Mouse (Mus musculus) granulocyte monocyte progenitor cell, adult 5-6 weeks (primary cell): ENCODE data around the gene Ccdc9. TPM values are rescaled to one million over a fixed set of nuclear protein-coding genes. Genes with fewer than 3 reads are reported as not detected.
"Not testable (repeated sequence)": the region's sequence is repeated elsewhere in the genome, so short reads cannot be mapped to it uniquely, and the experiment has no call there.

ENCODE experiments used
- ATAC-seq: replicated peaks from 2 replicates; pipeline ENCODE4 v1.8.0; 2016; ENCODE audit warnings: mild to moderate bottlenecking, moderate TSS enrichment, inconsistent platforms; ENCODE audit not compliant: poor library complexity, severe bottlenecking
- total RNA-seq, 2 experiments: library from RNA; stranded (forward) in 1 of 2; stranded (reverse) in 1 of 2; fragments of 200-712, 200-1000 nt in 1 of 2; fragments of >200 nt in 1 of 2; fragmentation: Nextera tagmentation in 1 of 2; gene quantifications; 2 replicates each; pipeline ENCODE4 v1.2.3; 2014 to 2017

Ccdc9 gene
- total RNA-seq, 2 experiments from 2014 or later, result 50.9 to 62.0 TPM

GRCm38 (mm10) chr7:16308555-16309317 is 22.1 kb upstream of the Ccdc9 start:
- ATAC-seq, result peak; percentile 34

- ATAC-seq, result not testable (repeated sequence)
Measured at GRCm38 (mm10) chr7:16308093-16308492, 21.5 kb upstream of the Ccdc9 start, which contains the start of gene Bbc3. Bbc3 (plus strand) TSS chr7:16308393.

DNA sequence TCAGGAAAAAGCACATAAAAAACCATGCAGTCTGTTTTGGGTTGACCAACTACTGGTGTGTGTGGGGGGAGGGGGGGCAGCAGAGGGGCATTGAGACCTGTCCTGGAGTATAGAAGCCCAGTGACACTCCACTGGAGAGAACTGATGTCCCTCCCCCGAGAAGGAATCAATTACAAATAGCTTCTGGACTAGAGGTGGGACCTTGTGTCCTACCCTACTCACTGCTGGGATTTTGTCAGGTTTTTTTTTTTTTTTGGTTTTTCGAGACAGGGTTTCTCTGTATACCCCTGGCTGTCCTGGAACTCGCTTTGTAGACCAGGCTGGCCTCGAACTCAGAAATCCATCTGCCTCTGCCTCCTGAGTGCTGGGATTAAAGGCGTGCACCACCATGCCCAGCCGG is 20.5 kb upstream of the Ccdc9 start:
- not testable (repeated sequence) for ATAC-seq

GRCm38 (mm10) chr7:16299419-16300035 is 12.9 kb upstream of the Ccdc9 start:
- ATAC-seq, result peak; percentile 51

- ATAC-seq, result no peak
Measured at GRCm38 (mm10) chr7:16298927-16299326, 12.3 kb upstream of the Ccdc9 start.

DNA sequence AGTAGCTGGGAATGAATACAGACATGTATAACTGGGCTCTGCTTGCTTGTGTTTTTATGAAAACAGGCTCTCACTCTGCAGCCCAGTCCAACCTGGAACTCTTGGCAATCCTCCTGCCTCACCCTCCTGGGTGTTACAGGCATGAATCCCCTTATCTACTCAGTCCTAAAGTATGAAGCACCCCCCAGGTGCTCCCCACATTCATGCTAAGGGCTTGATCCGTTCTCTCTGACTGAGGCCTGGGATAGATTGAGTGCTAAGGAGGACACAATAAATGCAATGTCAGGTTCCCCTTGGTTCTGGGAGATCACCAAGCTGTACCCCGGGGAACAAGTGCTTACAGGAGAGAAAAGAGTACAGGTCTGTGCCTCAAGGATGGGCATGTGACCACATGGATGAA is 11.0 kb upstream of the Ccdc9 start:
- no peak for ATAC-seq

DNA sequence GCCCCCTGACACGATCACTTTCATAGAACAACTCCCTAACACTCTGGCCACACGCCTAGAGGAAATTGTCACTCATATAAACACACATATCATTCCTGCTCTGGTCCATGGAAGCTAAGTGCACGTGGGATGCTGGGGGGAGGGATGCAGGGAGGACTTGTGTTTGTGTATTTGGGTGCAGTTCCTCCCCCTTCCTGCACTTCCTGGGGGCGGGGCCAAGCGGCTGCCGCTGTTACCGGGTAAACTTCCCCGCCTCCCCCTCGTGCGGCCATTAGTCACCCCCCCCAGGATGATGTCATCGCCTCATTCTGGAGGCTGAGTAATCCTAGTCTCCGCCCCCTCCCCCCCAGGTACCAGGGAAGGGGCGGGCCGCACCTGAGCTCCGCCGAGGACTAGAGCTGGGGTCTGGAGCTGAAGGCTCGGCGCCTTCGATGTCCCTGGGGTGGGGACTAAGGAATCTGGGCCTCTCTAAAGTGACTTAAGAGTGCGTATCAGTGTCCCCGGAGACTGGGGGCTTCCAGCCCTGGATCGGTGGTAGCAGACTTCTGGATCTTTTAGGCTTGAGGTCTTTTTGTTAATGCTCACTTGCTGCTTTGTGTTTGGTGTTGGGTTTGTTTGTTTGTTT is 10.3 kb upstream of the Ccdc9 start:
- peak; percentile 54 for ATAC-seq

DNA sequence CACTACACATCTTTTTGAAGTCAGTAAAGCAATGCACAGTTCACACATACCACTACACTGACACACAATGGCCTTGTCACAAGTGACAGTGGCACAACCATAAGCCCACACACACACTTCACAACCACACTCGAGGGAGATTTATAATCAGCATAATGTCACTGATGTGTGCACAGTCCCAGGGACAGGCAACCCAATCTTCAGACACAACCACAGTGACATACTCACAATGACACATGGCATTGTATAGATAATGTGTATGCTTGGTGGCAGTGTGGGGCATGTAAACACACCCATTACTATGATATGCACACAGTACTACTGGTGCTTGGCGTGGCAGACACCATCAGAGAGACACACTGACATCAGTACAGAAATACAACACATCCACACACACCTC is 9.6 kb upstream of the Ccdc9 start:
- no peak for ATAC-seq

DNA sequence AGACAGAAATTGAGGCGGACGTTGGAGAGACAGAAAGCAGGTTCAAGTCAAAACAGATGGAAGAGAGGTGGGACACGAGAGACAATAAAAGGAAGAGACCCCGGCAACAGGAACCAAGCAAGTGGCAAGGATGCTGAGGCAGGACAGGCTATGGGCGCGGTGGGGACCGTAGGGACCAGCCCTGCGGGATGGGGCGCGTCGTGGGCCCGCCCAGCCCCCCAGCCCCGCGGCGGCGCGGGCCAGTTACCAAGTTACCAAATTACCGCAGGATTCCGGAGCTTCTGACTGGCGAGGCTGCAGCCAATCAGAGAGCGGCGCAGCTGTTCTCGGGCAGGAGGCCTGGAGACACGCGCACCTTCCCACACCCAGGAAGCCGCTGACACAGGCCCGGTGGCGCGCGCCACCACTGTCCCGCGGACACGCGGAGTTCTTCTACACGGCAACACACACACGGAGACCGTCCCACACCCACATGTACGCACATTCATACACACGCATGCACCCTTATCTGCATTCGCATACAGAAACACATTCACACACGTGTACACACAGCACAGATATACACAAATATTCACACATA is 8.8 kb upstream of the Ccdc9 start:
- ATAC-seq, result peak; percentile 51

- ATAC-seq, result peak; percentile 76
Measured at GRCm38 (mm10) chr7:16294837-16295236, 8.2 kb upstream of the Ccdc9 start.

DNA sequence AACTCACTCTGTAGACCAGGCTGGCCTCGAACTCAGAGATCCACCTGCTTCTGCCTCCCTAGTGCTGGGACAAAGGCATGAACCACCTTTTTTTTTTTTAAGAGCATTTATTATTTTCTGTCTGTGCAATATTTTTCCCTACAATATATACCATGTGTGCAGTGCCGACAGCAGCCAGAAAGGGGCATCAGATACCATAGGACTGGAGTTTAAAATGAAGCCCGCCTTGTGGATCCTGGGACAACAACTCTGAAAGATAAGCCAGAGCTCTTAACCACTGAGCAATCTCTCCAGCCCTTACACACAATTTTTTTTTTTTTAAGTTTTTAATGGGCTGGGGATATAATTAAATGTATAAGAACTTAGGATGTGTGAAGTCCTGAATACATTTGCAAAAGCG is 7.8 kb upstream of the Ccdc9 start:
- peak; percentile 37 for ATAC-seq

- no peak for ATAC-seq
Measured at GRCm38 (mm10) chr7:16287791-16288190, 1.2 kb upstream of the Ccdc9 start.

DNA sequence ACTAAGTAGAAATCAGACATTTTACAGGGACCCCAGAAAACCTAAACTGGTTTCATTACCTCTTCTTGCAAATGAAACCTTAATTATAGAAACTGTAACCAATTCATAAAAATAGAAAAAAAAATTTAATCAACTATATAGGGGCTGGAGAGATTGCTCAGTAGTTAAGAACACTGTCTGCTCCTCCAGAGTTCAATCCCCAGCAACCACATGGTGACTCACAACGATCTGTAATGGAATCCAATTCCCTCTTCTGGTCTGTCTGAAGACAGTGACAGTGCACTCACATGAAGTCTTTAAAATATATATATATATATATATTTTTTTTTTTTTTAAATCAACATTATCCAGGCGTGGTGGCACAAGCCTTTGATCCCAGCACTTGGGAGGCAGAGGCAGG is 421 bp upstream of the Ccdc9 start:
- ATAC-seq, result no peak

DNA sequence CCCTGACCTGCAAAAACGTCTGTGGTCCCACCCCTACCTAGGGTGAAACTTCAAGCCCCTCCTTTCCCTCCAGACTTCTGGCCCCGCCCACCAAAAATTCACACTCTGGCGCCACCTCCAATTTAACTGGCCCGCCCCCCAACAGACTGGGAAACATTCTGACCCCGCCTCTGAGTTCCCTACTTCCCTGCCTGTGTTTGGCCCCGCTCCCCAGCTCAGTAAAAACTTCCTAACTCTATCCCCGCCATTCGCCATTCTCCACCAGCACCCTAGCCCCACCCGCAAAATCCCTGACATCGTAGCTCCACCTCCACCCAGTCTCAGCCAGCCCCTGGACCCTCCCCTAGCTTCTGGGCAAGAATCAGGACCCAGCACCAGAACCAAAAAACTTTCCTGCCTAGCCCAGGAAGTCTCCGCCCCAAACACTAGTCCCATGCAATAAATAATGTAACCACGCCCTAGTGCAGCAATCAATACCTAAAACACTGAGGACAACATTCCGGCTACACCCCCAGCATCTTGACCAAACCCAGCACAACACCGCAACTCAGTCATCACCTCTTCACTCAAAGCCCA is 1.1 kb downstream of the Ccdc9 start:
- ATAC-seq, result peak; percentile 40

DNA sequence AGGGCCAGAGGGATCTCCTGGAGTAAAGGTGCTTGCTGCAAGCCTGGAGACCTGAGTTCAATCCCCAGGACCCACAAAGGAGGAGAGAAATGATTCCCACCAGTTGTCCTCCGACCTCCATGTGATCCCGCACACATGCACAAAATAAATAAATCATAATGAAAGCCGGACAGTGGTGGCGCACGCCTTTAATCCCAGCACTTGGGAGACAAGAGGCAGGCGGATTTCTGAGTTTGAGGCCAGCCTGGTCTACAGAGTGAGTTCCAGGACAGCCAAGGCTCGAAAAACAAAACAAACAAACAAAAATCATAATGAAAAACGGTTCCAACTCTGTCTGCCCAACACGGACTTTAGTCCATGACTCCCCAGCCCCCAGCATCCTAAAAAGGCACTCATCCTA is 1.7 kb downstream of the Ccdc9 start:
- ATAC-seq, result no peak

GRCm38 (mm10) chr7:16284001-16284400 is 2.6 kb downstream of the Ccdc9 start:
- ATAC-seq, result no peak

GRCm38 (mm10) chr7:16282334-16282733 is 4.3 kb downstream of the Ccdc9 start:
- no peak for ATAC-seq

DNA sequence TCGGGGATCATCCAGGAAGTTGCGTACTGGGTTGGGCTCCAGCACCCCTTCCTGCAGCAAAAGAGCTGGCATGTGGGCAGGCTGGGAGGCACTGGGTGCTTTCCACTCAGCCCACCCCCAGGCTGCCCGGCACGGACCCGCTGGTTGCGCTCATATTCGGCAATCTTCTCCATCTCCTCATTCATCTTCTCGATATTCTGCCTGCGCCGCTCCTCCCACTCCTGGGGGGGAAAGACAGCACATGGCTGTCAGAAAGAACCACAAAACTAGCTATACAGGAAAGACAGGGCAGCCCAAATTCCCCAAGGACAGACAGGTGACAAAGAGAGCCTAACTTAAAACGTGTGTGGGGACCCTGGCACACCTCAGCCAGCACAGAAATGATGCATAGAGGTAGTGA is 5.9 kb downstream of the Ccdc9 start:
- ATAC-seq, result no peak

GRCm38 (mm10) chr7:16274922-16275890 is 11.4 kb downstream of the Ccdc9 start:
- peak; percentile 17 for ATAC-seq

GRCm38 (mm10) chr7:16273766-16274140 is 12.8 kb downstream of the Ccdc9 start:
- peak; percentile 43 for ATAC-seq
